Mouse (Mus musculus) small intestine, adult 2 months (tissue): ENCODE results near the gene Pcca.

ENCODE experiments used
- CTCF ChIP-seq: fragments of 200-500 bp; IDR thresholded peaks from 2 replicates; pipeline ENCODE4 v1.5.1; 2012; ENCODE audit warnings: low read depth, mild to moderate bottlenecking, control low read depth, inconsistent platforms, low read length, moderate library complexity, mixed read lengths; ENCODE audit not compliant: insufficient replicate concordance, insufficient read length; ENCODE audit errors: extremely low read depth
- POLR2A ChIP-seq: fragments of 200-500 bp; IDR thresholded peaks from 2 replicates; pipeline ENCODE4 v1.6.1; 2012; ENCODE audit warnings: low read depth, mild to moderate bottlenecking, control low read depth, inconsistent platforms, low read length, moderate library complexity

- TF ChIP-seq CTCF (no peak), POLR2A (no peak)
Measured at GRCm38 (mm10) chr14:122869831-122870230, 335.7 kb downstream of the Pcca start.
